Mouse (Mus musculus): ENCODE measurements around the gene Gm26657.

Gene Gm26657

DNA sequence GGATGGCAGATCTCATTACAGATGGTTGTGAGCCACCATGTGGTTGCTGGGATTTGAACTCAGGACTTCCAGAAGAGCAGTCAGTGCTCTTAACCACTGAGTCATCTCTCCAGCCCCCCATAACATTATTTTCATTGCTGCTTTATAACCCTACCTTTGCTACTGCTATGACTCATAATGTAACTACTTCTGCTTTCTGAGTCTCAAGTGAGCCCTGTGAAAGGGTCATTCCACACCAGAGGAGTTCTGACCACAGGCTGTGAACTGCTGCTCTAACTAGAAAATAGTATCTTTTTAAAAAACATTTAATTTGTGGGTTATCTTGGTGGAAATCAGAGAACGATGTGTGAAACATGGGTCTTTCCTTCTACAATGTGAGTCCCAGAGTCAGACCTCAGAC lies 17.8 kb downstream of the Gm26657 start:
- WGBS, result 92% methylated on average over 1 of the region's 1 CpGs

GRCm38 (mm10) chr4:56767861-56768284 lies 28.0 kb downstream of the Gm26657 start:
- 60% methylated on average over 5 of the region's 5 CpGs for WGBS

GRCm38 (mm10) chr4:56768913-56769312 lies 29.0 kb downstream of the Gm26657 start:
- WGBS, result 90% methylated on average over 7 of the region's 7 CpGs

DNA sequence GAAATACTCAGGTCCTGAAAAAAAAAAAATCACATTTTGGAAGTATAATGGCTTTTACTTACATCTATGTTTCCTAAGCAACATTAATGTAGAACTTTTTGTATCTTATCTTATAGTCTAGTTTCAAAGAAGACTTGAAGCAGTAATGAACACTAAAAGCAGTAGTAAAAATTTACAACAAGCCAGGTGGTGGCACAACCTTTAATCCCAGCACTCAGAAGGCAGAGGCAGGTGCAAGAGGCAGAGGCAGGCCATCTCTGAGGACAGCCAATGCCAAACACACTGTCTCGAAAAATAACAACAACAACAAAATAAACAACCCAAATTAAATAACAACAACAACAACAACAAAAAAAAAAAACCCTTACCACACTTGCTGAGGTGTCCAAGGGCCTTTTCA lies 31.2 kb downstream of the Gm26657 start:
- 85% methylated on average over 1 of the region's 1 CpGs for WGBS

All from cerebral cortex, adult 2 months (tissue).